Mouse (Mus musculus): ENCODE results near the gene Zhx3. TPM values are rescaled to one million over a fixed set of nuclear protein-coding genes. Genes with fewer than 3 reads are reported as not detected.

The Zhx3 gene
- polyA plus RNA-seq, 1 experiment from 2014 or later: 14.6 TPM

- ChIA-PET CTCF (interaction anchor here (1.2 to 1.5 kb wide), 3 partner anchors 16 to 75 kb away, joined by 3 to 4 read pairs (median 3); no protein-coding TSS in a partner anchor), POLR2A (no interaction called here)
- ATAC-seq (no peak), DNase-seq (ENCODE audit: low read depth, low spot score) (no peak)
- no peaks in the 10 kb centered on the region for H3K27me3 ChIP-seq
- in situ Hi-C loops (cut with MboI; ENCODE audit: low pct_unique_long_range_greater_than_20kb): no loop called here
- TF ChIP-seq CTCF (IDR thresholded peaks at IDR 0.05): no peak
Observed at GRCm38 (mm10) chr2:160810376-160810775, 62.4 kb downstream of the Zhx3 start.

DNA sequence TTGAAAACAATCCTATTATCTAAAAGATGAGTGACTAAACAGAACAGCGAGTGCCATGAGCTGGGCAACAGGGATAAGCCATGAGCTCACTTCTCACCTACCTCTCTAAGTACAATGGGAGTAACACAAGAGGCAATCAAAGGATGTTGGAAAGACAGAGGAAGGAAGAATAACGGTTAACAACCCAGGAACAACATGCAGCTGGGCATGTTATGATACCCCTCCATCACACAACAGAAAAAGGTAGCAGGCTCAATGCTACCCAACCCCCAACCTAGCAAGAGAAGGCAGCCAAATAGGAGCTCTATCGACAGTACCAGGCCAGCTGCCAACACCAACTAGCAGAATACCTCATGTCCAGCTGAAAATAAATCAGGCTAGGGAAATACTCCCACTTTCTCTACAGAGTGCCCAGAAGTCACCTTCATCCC lies 66.7 kb downstream of the Zhx3 start:
- H3K27me3 ChIP-seq: no peaks in the 10 kb centered on the region
- no peak for ATAC-seq
- TF ChIP-seq CTCF (IDR thresholded peaks at IDR 0.05): no peak
- ChIA-PET CTCF (interaction anchor here (0.9 to 2.3 kb wide), 3 partner anchors 9 to 79 kb away, joined by 3 to 11 read pairs (median 3); no protein-coding TSS in a partner anchor), POLR2A (interaction anchor here (1.4 kb wide), 1 partner anchor 63 kb away, joined by 3 read pairs; no protein-coding TSS in a partner anchor)
- DNase-seq (ENCODE audit: low read depth, low spot score): no peak
- in situ Hi-C loops (cut with MboI; ENCODE audit: low pct_unique_long_range_greater_than_20kb): no loop called here

DNA sequence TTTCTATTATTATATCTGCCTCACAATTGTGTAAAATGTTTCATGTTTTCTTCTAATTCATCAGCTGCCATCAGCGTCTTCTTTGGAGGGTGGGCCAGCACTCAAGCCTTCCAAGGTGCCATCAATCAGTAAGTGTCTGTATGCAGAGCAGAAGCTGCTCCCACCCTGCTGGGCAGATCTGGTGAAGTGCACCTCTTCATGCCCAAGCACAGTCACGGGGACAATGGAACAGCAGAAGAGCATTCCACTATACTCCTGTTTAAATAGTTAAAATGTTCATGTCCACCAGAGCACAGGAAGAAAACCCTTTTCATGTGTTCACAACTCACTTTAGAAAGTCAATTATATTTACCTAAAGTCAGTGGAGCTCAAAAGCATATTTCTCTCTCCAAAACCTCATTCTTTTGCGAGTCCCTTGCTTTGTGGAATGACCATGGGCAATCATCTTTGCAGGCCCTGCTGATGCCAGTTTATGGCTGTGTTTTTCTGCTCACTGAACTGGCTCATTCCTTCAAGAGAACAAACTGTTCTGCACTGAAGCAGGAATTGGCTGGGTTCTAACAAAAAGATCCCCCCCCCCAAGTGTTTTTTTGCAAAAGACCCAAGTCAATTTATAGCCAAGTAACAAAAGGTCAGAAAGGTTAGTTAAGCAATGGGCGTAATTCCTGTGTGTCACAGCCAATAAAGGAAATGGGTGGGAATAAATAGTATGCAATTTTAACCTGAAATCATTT lies 67.8 kb downstream of the Zhx3 start:
- POLR2A ChIA-PET: interaction anchor here (0.6 to 1.5 kb wide), 4 partner anchors 13 to 68 kb away, joined by 3 read pairs; partner anchors contain the start of gene Zhx3
- no peaks in the 10 kb centered on the region for H3K27me3 ChIP-seq

GRCm38 (mm10) chr2:160802326-160802725 lies 70.5 kb downstream of the Zhx3 start:
- ChIA-PET POLR2A (no interaction called here), CTCF (no interaction called here)
- DNase-seq (ENCODE audit: low read depth, low spot score): no peak
- TF ChIP-seq CTCF (IDR thresholded peaks at IDR 0.05): no peak
- in situ Hi-C loops (cut with MboI; ENCODE audit: low pct_unique_long_range_greater_than_20kb): no loop called here
- no peaks in the 10 kb centered on the region for H3K27me3 ChIP-seq
- ATAC-seq: no peak

More for the DNA sequence above, 67.8 kb downstream of the Zhx3 start:
- CTCF ChIA-PET: interaction anchor here (0.7 to 2.3 kb wide), 3 partner anchors 14 to 80 kb away, joined by 3 to 11 read pairs (median 3); no protein-coding TSS in a partner anchor
- in situ Hi-C loops (cut with MboI; ENCODE audit: low pct_unique_long_range_greater_than_20kb): no loop called here
- no peak for DNase-seq (ENCODE audit: low read depth, low spot score)
- ATAC-seq: peak; percentile 69
- TF ChIP-seq CTCF (IDR thresholded peaks at IDR 0.05): no peak

DNA sequence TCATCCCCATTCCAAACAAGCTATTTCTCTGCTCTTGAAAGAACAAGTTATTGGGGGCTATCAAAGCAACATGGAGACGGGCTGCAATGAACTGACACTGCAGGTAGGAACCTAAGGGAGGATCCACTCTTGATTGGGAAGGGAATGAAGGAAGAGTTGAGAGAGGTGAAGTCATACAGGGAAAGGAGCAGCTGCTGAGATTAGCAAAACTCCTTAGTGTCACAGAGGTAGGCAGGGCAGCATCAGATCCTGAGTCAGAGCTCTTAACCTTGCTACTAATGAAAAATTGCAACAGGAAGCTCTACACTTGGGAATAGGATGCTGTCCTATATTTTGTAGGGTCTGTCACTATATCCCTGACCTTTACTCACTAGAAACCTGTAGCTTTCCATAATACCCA lies 71.8 kb downstream of the Zhx3 start:
- DNase-seq (ENCODE audit: low read depth, low spot score) (no peak), ATAC-seq (no peak)
- TF ChIP-seq CTCF (IDR thresholded peaks at IDR 0.05): no peak
- H3K27me3 ChIP-seq: no peaks in the 10 kb centered on the region
- in situ Hi-C loops (cut with MboI; ENCODE audit: low pct_unique_long_range_greater_than_20kb): no loop called here
- ChIA-PET POLR2A (interaction anchor here (1.1 kb wide), 1 partner anchor 11 kb away, joined by 4 read pairs; no protein-coding TSS in a partner anchor), CTCF (interaction anchor here (1.0 kb wide), 1 partner anchor 11 kb away, joined by 4 read pairs; no protein-coding TSS in a partner anchor)

DNA sequence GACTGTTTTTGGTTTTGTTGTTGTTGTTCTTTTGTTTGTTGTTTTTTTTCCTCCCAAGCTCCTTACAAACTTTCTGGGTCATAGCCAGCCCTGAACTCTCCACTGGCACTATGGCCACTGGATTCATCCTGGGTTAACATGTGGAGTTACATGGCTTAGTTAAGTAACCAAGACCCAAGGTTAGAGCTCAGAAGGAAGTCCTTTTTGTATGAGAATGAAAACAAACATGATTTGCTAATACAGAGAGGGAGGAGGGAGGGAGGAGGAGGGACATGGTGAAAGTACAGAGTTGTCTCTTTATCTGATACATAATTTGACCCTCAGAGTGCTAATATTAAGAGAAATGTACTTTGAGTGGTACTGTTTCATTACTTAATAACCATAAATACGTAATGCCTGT lies 74.6 kb downstream of the Zhx3 start:
- no peak for ATAC-seq
- CTCF ChIA-PET: interaction anchor here (0.9 to 1.8 kb wide), 5 partner anchors 13 to 86 kb away, joined by 3 to 6 read pairs (median 3); no protein-coding TSS in a partner anchor
- no peaks in the 10 kb centered on the region for H3K27me3 ChIP-seq
- no peak for TF ChIP-seq CTCF (IDR thresholded peaks at IDR 0.05)
- in situ Hi-C loops (cut with MboI; ENCODE audit: low pct_unique_long_range_greater_than_20kb): no loop called here
- POLR2A ChIA-PET: interaction anchor here (0.9 kb wide), 1 partner anchor 12 kb away, joined by 3 read pairs; no protein-coding TSS in a partner anchor
- no peak for DNase-seq (ENCODE audit: low read depth, low spot score)

DNA sequence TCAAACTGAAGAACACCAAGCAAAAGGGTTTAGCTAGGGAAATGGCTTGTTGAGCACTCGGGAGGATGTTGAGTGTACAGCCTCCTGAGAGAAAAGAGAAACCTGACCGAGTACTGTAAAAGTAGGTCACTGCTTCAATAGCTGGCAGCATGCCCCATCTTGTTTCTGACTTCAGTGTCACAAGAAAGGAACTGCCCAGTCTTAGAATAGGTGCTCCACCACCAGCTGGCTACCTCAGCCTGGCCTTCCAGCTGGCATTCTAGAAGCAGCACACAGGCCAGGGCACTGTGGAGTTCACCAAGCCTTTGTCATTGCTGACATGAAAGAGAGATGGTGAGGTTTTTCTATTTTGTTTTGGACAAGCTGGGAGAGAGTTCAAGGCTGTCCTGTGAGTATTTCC lies 75.8 kb downstream of the Zhx3 start:
- ChIA-PET CTCF (interaction anchor here (1.1 to 1.8 kb wide), 3 partner anchors 9 to 87 kb away, joined by 3 to 6 read pairs (median 3); no protein-coding TSS in a partner anchor), POLR2A (no interaction called here)
- in situ Hi-C loops (cut with MboI; ENCODE audit: low pct_unique_long_range_greater_than_20kb): no loop called here
- TF ChIP-seq CTCF (IDR thresholded peaks at IDR 0.05): no peak
- H3K27me3 ChIP-seq: no peaks in the 10 kb centered on the region
- ATAC-seq: no peak
- DNase-seq (ENCODE audit: low read depth, low spot score): no peak

- POLR2A ChIA-PET: interaction anchor here (1.5 kb wide), 1 partner anchor 12 kb away, joined by 3 read pairs; no protein-coding TSS in a partner anchor
- in situ Hi-C loops (cut with MboI; ENCODE audit: low pct_unique_long_range_greater_than_20kb): no loop called here
- H3K27me3 ChIP-seq: no peaks in the 10 kb centered on the region
- CTCF ChIA-PET: interaction anchor here (1.3 kb wide), 1 partner anchor 16 kb away, joined by 3 read pairs; no protein-coding TSS in a partner anchor
- no peak for TF ChIP-seq CTCF (IDR thresholded peaks at IDR 0.05)
- DNase-seq (ENCODE audit: low read depth, low spot score) (no peak), ATAC-seq (no peak)
Observed at GRCm38 (mm10) chr2:160793117-160793516, 79.7 kb downstream of the Zhx3 start.

DNA sequence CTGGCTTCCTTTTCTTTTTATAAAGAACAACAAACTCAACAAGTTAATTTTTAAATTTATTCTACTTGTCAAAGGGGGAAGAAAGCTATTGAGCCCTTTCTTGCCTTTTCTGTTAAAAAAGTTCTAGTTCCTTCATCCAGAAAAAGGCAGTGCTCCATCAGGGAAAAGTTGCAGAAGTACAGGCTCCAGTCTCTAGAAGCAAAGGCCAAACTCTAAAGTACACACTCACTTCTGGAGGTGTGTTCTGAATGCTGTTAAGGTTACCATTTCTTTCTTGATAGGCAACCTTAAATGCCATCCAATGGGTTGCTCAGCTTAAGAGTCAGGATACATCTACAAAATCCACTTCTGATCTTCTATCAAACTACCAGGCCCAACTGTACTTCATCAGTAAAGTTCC lies 83.1 kb downstream of the Zhx3 start:
- ATAC-seq: no peak

DNA sequence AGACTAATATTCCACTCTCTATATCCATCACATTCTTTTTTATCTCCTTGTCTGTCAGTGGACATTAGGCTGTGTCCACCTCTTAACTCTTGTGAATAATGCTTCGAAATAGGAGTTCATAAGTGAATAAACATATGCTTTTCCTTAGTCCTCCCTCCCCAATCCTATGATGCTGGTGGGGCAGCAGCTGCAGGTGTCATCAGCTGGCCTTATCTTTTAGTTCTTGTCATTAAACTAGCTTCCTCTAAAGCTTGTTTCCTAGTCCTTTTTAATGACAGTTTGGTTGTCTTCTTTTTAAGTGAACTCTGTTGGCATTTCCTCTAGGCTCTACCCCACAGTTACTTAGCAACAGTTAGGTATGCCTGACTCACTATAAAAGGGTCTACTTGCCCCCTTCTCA lies 83.8 kb downstream of the Zhx3 start:
- no peak for ATAC-seq

More for the DNA sequence above, 83.1 kb downstream of the Zhx3 start:
- no peak for DNase-seq (ENCODE audit: low read depth, low spot score)
- no peaks in the 10 kb centered on the region for H3K27me3 ChIP-seq
- CTCF ChIA-PET: interaction anchor here (1.0 to 1.4 kb wide), 3 partner anchors 11 to 46 kb away, joined by 3 to 4 read pairs (median 3); no protein-coding TSS in a partner anchor
- in situ Hi-C loops (cut with MboI; ENCODE audit: low pct_unique_long_range_greater_than_20kb): no loop called here
- no peak for TF ChIP-seq CTCF (IDR thresholded peaks at IDR 0.05)
- POLR2A ChIA-PET: interaction anchor here (1.7 kb wide), 1 partner anchor 11 kb away, joined by 4 read pairs; no protein-coding TSS in a partner anchor

More for the DNA sequence above, 83.8 kb downstream of the Zhx3 start:
- in situ Hi-C loops (cut with MboI; ENCODE audit: low pct_unique_long_range_greater_than_20kb): no loop called here
- ChIA-PET POLR2A (no interaction called here), CTCF (interaction anchor here (1.1 kb wide), 1 partner anchor 12 kb away, joined by 4 read pairs; no protein-coding TSS in a partner anchor)
- TF ChIP-seq CTCF (IDR thresholded peaks at IDR 0.05): no peak
- no peaks in the 10 kb centered on the region for H3K27me3 ChIP-seq
- DNase-seq (ENCODE audit: low read depth, low spot score): no peak
